Mouse (Mus musculus): Measurements from ENCODE around the gene Nrl.

- TF ChIP-seq CTCF (IDR thresholded peaks at IDR 0.05; ENCODE audit: low read depth) (no peak), EP300 (IDR thresholded peaks at IDR 0.05; ENCODE audit: low read depth) (no peak)
Measured at GRCm38 (mm10) chr14:55505612-55506011, 19.2 kb downstream of the Nrl start.

Measured in liver, postnatal 0 days (tissue).